Mouse (Mus musculus): Measurements from ENCODE around the gene Hectd4.
"Not testable (repeated sequence)": the region's sequence is repeated elsewhere in the genome, so short reads cannot be mapped to it uniquely, and the experiment has no call there.

The Hectd4 gene

DNA sequence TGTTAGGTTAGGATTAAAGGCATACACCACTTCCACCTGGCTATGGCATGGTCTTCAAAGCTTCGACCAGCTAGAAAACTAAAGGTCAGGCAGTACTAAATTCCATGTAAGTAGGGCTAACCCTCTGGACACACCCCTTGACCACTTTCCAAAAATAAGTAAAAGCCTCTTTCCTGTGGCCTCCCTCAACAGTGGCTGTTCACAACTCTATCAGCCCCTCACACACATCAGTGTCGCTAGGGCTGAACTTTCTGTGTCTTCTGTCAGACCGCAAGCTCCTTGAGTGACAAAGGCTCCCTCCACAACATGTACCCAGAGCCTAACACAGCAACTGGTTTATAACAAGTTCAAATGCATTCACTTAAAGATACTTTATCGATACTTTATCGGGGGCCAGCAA, 21.6 kb upstream of the Hectd4 start:
- ChIA-PET CTCF (interaction anchor here in 1 of 4 experiments (0.7 kb wide), 1 partner anchor 18 kb away, joined by 3 read pairs; no protein-coding TSS in a partner anchor), POLR2A (interaction anchor here in 2 of 4 experiments (1.1 to 2.1 kb wide), 2 partner anchors 11 to 12 kb away, joined by 3 to 10 read pairs; no protein-coding TSS in a partner anchor)

DNA sequence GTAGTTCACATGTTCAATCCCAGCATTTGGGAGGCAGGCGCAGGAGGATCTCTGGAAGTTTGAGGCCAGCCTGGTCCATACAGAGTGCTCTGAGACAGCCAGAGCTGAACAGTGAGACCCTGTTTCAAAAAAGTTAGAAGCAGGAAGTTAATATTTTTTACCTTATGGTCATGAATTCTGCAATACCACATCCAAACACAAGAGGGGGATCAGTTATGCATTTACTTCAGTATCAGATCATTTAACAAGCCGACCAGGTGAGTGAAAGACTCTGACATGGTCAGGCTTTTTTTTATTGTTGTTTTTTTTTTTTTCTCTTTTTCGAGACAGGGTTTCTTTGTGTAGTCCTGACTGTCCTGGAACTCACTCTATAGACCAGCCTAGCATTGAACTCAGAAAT, 18.3 kb upstream of the Hectd4 start:
- CTCF ChIA-PET, result interaction anchor here in 1 of 4 experiments (0.6 to 0.7 kb wide), 2 partner anchors 394 to 700 kb away, joined by 3 to 14 read pairs; no protein-coding TSS in a partner anchor
- POLR2A ChIA-PET, result interaction anchor here in 3 of 4 experiments (0.6 to 1.5 kb wide), 4 partner anchors 9 to 237 kb away, joined by 3 to 9 read pairs (median 3); no protein-coding TSS in a partner anchor

DNA sequence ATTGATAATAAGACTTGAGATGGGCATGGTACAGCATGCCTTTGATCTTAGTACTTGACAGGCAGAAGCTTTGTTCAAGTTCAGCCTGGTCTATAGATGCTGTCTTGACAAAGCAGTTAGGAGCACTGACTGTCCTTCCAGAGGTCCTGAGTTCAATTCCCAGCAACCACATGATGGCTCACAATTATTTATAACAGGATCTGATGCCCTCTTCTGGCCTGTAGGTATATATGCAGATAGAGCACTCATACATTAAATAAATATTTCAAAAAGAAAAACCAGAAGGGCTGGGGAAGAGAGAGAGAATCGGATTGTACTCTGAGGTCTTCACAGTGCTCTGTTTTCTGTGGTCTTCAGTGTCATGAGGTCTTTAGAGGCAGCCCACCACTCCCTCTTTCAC, 17.6 kb upstream of the Hectd4 start:
- ChIA-PET CTCF (interaction anchor here in 1 of 4 experiments (0.7 kb wide), 1 partner anchor 143 kb away, joined by 3 read pairs; no protein-coding TSS in a partner anchor), POLR2A (interaction anchor here in 2 of 4 experiments (0.7 to 4.5 kb wide), 3 partner anchors 10 to 317 kb away, joined by 5 to 23 read pairs (median 9); no protein-coding TSS in a partner anchor)

DNA sequence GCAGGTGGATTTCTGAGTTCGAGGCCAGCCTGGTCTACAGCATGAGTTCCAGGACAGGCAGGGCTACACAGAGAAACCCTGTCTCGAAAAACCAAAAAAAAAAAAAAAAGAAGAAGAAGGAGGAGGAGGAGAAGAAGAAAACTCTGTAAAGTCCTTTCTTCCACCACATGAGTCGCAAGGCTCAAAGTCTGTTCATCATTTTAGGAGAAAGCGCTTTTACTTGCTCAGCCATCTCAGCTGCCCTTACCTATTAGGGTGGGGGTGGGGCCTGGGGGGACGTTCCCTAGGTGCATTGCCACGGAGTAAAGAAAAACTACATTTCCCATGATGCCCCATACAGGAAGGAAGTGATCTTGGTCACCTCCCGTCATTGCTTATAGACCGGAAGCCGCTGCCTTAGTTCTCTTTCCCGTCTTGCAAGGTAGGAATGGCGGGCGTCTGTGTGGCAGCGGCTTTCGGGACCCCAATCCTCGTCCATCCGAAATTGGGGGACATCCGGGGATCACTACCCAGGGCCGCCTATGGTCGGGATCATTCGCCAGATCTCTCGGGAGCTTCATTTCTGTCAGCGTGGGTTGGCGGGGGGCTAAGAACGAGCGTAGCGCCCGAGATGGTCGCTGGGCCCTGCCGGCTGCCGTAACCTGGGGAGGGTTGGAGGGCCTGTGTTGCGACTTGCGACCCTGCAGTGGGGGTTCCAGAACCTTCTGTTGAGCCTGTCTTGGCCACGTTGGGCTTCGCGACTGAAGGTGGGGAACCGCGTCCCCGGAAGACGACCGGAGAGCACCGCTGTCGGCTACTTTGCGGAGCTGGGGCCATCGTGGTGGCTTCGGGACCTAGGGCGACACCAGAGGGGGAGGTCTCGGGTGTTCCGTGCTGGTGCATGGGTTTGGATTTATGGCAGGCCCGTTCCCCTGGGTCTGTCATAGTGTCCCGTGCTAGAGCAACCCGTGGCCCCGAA, 15.6 kb upstream of the Hectd4 start, which contains the start of gene Rpl6:
Rpl6 (plus strand) TSS at position 350 of the 958 bp plus-strand sequence.
- ChIA-PET CTCF (interaction anchor here in 1 of 4 experiments (0.6 to 0.7 kb wide), 2 partner anchors 273 to 1381 kb away, joined by 3 read pairs; no protein-coding TSS in a partner anchor), POLR2A (interaction anchor here (0.6 to 9.4 kb wide), 65 partner anchors 9 to 1586 kb away, joined by 3 to 153 read pairs (median 4); partner anchors contain the start of genes Hectd4 (in 2 of the 4), Naa25 (in 2 of the 4), Oas1c (in 1 of the 4) and Trafd1 (in 1 of the 4))

DNA sequence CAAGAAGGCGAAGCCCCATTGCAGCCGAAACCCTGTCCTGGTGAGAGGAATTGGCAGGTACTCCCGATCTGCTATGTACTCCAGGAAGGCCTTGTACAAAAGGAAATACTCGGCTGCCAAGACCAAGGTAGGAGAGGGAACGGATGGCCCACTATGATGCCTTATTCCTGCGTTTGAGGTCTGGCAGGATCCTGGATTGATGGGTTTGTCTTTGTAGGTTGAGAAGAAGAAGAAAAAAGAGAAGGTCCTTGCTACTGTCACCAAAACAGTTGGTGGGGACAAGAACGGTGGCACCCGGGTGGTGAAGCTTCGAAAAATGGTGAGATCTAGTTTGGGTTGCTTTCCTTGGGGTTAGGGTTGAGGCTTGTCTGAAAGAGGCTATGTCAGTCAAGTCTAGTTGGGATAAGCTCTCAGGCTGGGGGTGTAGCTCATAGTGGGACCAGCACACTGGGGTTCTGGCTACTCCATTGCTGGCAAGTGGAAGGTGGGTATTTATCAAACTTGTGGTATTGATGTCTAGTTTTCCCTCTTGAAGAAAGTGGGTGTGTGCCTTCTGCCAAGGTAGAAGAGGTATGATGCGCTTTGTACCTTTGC, 14.4 kb upstream of the Hectd4 start:
- POLR2A ChIA-PET, result interaction anchor here in 3 of 4 experiments (0.6 to 9.4 kb wide), 25 partner anchors 8 to 531 kb away, joined by 3 to 153 read pairs (median 5); partner anchors contain the start of genes Hectd4 (in 2 of the 3), Naa25 (in 1 of the 3) and Oas1a (in 1 of the 3)
- CTCF ChIA-PET, result not testable (repeated sequence)

GRCm38 (mm10) chr5:121206540-121206939, 13.5 kb upstream of the Hectd4 start:
- ChIA-PET CTCF (no interaction called here), POLR2A (interaction anchor here in 3 of 4 experiments (0.6 to 9.4 kb wide), 15 partner anchors 9 to 398 kb away, joined by 3 to 153 read pairs (median 5); partner anchors contain the start of genes Hectd4 (in 1 of the 3) and Naa25 (in 1 of the 3))

DNA sequence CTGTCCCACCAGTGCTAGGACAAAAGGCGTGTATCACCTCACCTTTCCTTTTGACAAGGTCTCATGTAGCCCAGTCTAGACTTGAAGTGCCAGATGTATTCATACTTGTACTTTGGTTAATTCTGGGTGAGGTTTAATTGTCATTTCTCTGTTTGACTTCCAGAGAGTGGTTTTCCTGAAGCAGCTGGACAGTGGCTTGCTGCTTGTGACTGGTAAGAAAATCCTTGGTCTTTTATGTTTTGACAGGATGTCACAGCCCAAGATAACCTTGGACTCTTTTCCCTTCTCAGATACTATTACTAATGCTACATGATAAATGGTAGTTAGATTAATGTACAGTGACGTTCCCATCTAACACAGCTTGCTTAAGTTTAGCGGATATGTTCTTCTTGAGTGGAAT, 13.0 kb upstream of the Hectd4 start:
- ChIA-PET CTCF (no interaction called here), POLR2A (interaction anchor here in 2 of 4 experiments (0.6 to 9.4 kb wide), 10 partner anchors 9 to 398 kb away, joined by 3 to 153 read pairs (median 4); partner anchors contain the start of gene Hectd4 (in 1 of the 2))

GRCm38 (mm10) chr5:121209755-121210600, 10.0 kb upstream of the Hectd4 start:
- POLR2A ChIA-PET, result interaction anchor here (0.7 to 9.4 kb wide), 43 partner anchors 6 to 382 kb away, joined by 3 to 153 read pairs (median 4); partner anchors contain the start of genes Hectd4 (in 3 of the 4), Naa25 (in 2 of the 4), Trafd1 (in 2 of the 4) and Erp29 (in 1 of the 4)
- CTCF ChIA-PET, result interaction anchor here in 1 of 4 experiments (1.7 kb wide), 1 partner anchor 10 kb away, joined by 4 read pairs; the partner anchor contains the start of gene Hectd4

DNA sequence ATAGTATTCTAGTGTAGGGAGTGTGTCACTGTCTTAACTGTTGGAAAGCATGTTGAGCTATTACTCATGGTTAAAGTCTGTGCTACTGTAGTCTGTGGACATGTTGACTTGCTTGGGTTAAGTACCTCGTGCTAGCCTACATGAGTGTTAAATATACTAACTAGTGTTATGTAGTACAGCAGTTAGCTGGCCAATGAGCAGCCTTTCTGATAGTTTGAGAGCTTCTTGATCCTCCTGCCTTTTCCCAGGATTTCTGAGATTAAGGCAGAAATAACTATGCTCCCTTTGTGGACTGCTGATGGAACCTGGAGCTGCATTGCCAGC, 9.5 kb upstream of the Hectd4 start:
- ChIA-PET CTCF (interaction anchor here in 2 of 4 experiments (0.6 to 1.7 kb wide), 2 partner anchors 9 to 38 kb away, joined by 4 to 9 read pairs; partner anchors contain the start of gene Hectd4 (in 1 of the 2)), POLR2A (interaction anchor here (0.6 to 9.4 kb wide), 47 partner anchors 6 to 534 kb away, joined by 3 to 153 read pairs (median 4); partner anchors contain the start of genes Hectd4 (in 3 of the 4), Naa25 (in 2 of the 4), Trafd1 (in 2 of the 4) and Erp29 (in 1 of the 4))

- CTCF ChIA-PET, result interaction anchor here in 1 of 4 experiments (0.6 kb wide), 1 partner anchor 83 kb away, joined by 6 read pairs; no protein-coding TSS in a partner anchor
- POLR2A ChIA-PET, result interaction anchor here (0.6 to 10.0 kb wide), 24 partner anchors 4 to 380 kb away, joined by 3 to 153 read pairs (median 4); partner anchors contain the start of genes Hectd4 (in 3 of the 4), Naa25 (in 1 of the 4) and Rpl6 (in 1 of the 4)
Observed at GRCm38 (mm10) chr5:121212108-121212507, 7.9 kb upstream of the Hectd4 start.

GRCm38 (mm10) chr5:121214707-121215106, 5.3 kb upstream of the Hectd4 start:
- CTCF ChIA-PET, result interaction anchor here in 2 of 4 experiments (1.3 to 2.0 kb wide), 3 partner anchors 11 to 180 kb away, joined by 4 to 8 read pairs (median 4); no protein-coding TSS in a partner anchor
- POLR2A ChIA-PET, result interaction anchor here in 3 of 4 experiments (0.8 to 10.0 kb wide), 5 partner anchors 7 to 262 kb away, joined by 3 to 153 read pairs (median 13); partner anchors contain the start of gene Rpl6 (in 3 of the 3)

- ChIA-PET CTCF (interaction anchor here in 3 of 4 experiments (0.5 to 2.0 kb wide), 10 partner anchors 11 to 390 kb away, joined by 3 to 8 read pairs (median 3); no protein-coding TSS in a partner anchor), POLR2A (interaction anchor here (0.6 to 10.0 kb wide), 18 partner anchors 8 to 687 kb away, joined by 3 to 153 read pairs (median 4); partner anchors contain the start of genes Rpl6 (in 4 of the 4) and Naa25 (in 1 of the 4))
Observed at GRCm38 (mm10) chr5:121215380-121216125, 4.5 kb upstream of the Hectd4 start.

GRCm38 (mm10) chr5:121216126-121216446, 3.9 kb upstream of the Hectd4 start:
- POLR2A ChIA-PET, result interaction anchor here (0.6 to 10.0 kb wide), 15 partner anchors 9 to 261 kb away, joined by 3 to 153 read pairs (median 4); partner anchors contain the start of genes Rpl6 (in 4 of the 4) and Naa25 (in 1 of the 4)
- CTCF ChIA-PET, result interaction anchor here in 3 of 4 experiments (0.5 to 2.0 kb wide), 8 partner anchors 10 to 308 kb away, joined by 3 to 8 read pairs (median 3); no protein-coding TSS in a partner anchor

GRCm38 (mm10) chr5:121216584-121217312, 3.3 kb upstream of the Hectd4 start:
- CTCF ChIA-PET, result interaction anchor here in 3 of 4 experiments (0.5 to 2.0 kb wide), 7 partner anchors 9 to 1161 kb away, joined by 3 to 8 read pairs (median 4); no protein-coding TSS in a partner anchor

DNA sequence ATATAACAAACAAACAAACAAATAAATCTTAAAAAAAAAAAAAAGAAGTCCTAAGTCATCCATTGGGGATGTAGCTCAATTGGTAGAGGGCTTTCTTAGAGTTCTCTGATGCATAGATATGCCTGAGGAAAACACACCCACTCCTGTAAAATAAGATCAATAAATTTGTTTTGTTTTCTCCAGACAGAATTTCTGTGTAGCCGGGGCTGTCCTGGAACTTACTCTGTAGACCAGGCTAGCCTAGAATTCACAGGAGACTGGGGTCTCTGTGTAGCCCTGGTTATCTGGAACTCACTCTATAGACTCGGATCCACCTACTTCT, 2.7 kb upstream of the Hectd4 start:
- CTCF ChIA-PET, result interaction anchor here in 1 of 4 experiments (0.5 to 0.7 kb wide), 2 partner anchors 121 to 1160 kb away, joined by 4 to 6 read pairs; no protein-coding TSS in a partner anchor
- POLR2A ChIA-PET, result interaction anchor here in 2 of 4 experiments (0.6 to 10.0 kb wide), 2 partner anchors 10 to 234 kb away, joined by 9 to 153 read pairs; partner anchors contain the start of genes Rpl6 (in 1 of the 2) and Tmem116 (in 1 of the 2)

More at GRCm38 (mm10) chr5:121216584-121217312, 3.3 kb upstream of the Hectd4 start:
- POLR2A ChIA-PET, result interaction anchor here (0.6 to 10.0 kb wide), 15 partner anchors 8 to 516 kb away, joined by 3 to 153 read pairs (median 5); partner anchors contain the start of genes Rpl6 (in 4 of the 4), Naa25 (in 1 of the 4) and Tmem116 (in 1 of the 4)
